Mouse (Mus musculus): ENCODE results near the gene Gfpt2. TPM values are rescaled to one million over a fixed set of nuclear protein-coding genes. Genes with fewer than 3 reads are reported as not detected.

Gene Gfpt2
- polyA plus RNA-seq (2012; rRNA removed) (27.4 and 31.1 TPM in 2 replicates), polyA plus RNA-seq (2014; fragmentation: Nextera tagmentation; extraction: Ambion mirVana) (24.8 and 27.7 TPM in 2 replicates)

DNA sequence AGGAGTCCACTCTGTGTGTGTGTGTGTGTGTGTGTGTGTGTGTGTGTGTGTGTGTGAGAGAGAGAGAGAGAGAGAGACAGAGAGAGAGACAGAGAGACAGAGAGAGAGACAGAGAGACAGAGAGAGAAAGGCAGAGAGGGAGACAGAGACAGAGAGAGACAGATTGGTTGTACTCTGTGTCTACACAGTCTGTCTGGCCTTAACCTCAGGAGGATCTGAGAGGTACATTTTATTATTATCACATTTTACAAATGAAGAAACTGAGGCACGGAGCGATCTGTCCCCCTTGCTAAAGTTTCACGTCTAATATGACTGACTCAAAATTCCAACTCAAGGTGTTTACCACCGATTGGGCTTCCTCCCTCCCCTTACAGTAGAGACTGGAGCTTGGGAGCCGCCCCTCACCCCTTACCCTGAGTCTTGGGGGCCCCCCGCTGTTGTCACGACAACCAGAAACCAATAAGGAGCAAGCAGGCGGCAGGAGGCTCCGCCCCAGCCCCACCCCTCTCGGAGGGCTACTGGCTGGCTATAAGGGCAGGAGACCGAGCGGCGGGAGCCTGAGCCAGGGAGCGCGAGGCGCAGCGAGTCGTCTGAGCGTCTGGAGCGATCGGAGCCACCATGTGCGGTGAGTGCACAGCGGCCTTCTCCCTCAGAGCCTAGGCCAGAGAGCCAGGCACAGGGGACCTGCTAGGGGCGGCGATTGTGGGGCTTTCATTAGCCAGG lies at the start of gene Gfpt2:
TSS of gene Gfpt2 (plus strand) at position 560 of the 723 bp plus-strand sequence.
- under 1% methylated on average over 25 of the region's 25 CpGs for WGBS
- ATAC-seq (ENCODE audit: low FRiP score, low read depth), result peak; percentile 99
- Histone ChIP-seq H3K4me3 (replicated peaks; ENCODE audit: low read length) (peak within 1 kb of the TSS; percentile 70), H3K4me2 (replicated peaks; ENCODE audit: low read depth, low read length, severe bottlenecking) (peak within 1 kb of the TSS; percentile 83), H3K9ac (ENCODE audit: low read depth, low read length, severe bottlenecking) (peak within 1 kb of the TSS; percentile 74), H3K36me3 (ENCODE audit: control insufficient read depth, insufficient read depth, low read length) (peaks cover 6% of the 10 kb centered on the region), H3K9me3 (ENCODE audit: control insufficient read depth, low read length) (no peaks in the 10 kb centered on the region), H3K27me3 (ENCODE audit: control insufficient read depth, insufficient read depth, low read length) (no peaks in the 10 kb centered on the region), H3K4me1 (ENCODE audit: control insufficient read depth, insufficient read depth, low read length) (no peaks in the 10 kb centered on the region; the same call in 1 of the 2 replicates), H3K27ac (replicated peaks; ENCODE audit: low read depth, low read length) (peak within 1 kb of the TSS; percentile 82)
- peak; percentile 94 for DNase-seq (ENCODE audit: low spot score)
- peak; percentile 99 for TF ChIP-seq POLR2A (IDR thresholded peaks at IDR 0.05; ENCODE audit: borderline replicate concordance, extremely low read depth, insufficient read depth, insufficient read length)

GRCm38 (mm10) chr11:49744981-49745380 lies 49.0 kb upstream of the Gfpt2 start:
- ATAC-seq (ENCODE audit: low FRiP score, low read depth), result no peak
- Histone ChIP-seq H3K36me3 (ENCODE audit: control insufficient read depth, insufficient read depth, low read length) (no peaks in the 10 kb centered on the region), H3K9me3 (ENCODE audit: control insufficient read depth, low read length) (peaks cover 5% of the 10 kb centered on the region; the same call in 1 of the 2 replicates), H3K27me3 (ENCODE audit: control insufficient read depth, insufficient read depth, low read length) (no peaks in the 10 kb centered on the region), H3K4me3 (replicated peaks; ENCODE audit: low read length) (no peak overlapping the region), H3K4me1 (ENCODE audit: control insufficient read depth, insufficient read depth, low read length) (no peaks in the 10 kb centered on the region), H3K9ac (ENCODE audit: low read depth, low read length, severe bottlenecking) (no peak overlapping the region), H3K27ac (replicated peaks; ENCODE audit: low read depth, low read length) (no peak overlapping the region), H3K4me2 (replicated peaks; ENCODE audit: low read depth, low read length, severe bottlenecking) (no peak overlapping the region)
- no peak for TF ChIP-seq POLR2A (IDR thresholded peaks at IDR 0.05; ENCODE audit: borderline replicate concordance, extremely low read depth, insufficient read depth, insufficient read length)
- DNase-seq (ENCODE audit: low spot score), result no peak

GRCm38 (mm10) chr11:49745839-49746238 lies 48.1 kb upstream of the Gfpt2 start:
- H3K9me3 ChIP-seq (ENCODE audit: control insufficient read depth, low read length), result peaks cover 5% of the 10 kb centered on the region; the same call in 1 of the 2 replicates
- DNase-seq (ENCODE audit: low spot score), result no peak
- no peaks in the 10 kb centered on the region for H3K4me1 ChIP-seq (ENCODE audit: control insufficient read depth, insufficient read depth, low read length)
- H3K36me3 ChIP-seq (ENCODE audit: control insufficient read depth, insufficient read depth, low read length), result no peaks in the 10 kb centered on the region
- no peaks in the 10 kb centered on the region for H3K27me3 ChIP-seq (ENCODE audit: control insufficient read depth, insufficient read depth, low read length)
- no peak for ATAC-seq (ENCODE audit: low FRiP score, low read depth)
- 82% methylated on average over 3 of the region's 3 CpGs for WGBS
- no peak overlapping the region for H3K9ac ChIP-seq (ENCODE audit: low read depth, low read length, severe bottlenecking)
- no peak for TF ChIP-seq POLR2A (IDR thresholded peaks at IDR 0.05; ENCODE audit: borderline replicate concordance, extremely low read depth, insufficient read depth, insufficient read length)
- no peak overlapping the region for H3K27ac ChIP-seq (replicated peaks; ENCODE audit: low read depth, low read length)
- H3K4me3 ChIP-seq (replicated peaks; ENCODE audit: low read length), result no peak overlapping the region
- no peak overlapping the region for H3K4me2 ChIP-seq (replicated peaks; ENCODE audit: low read depth, low read length, severe bottlenecking)

GRCm38 (mm10) chr11:49746756-49747155 lies 47.2 kb upstream of the Gfpt2 start:
- Histone ChIP-seq H3K9me3 (ENCODE audit: control insufficient read depth, low read length) (peaks cover 5% of the 10 kb centered on the region; the same call in 1 of the 2 replicates), H3K27me3 (ENCODE audit: control insufficient read depth, insufficient read depth, low read length) (no peaks in the 10 kb centered on the region), H3K36me3 (ENCODE audit: control insufficient read depth, insufficient read depth, low read length) (no peaks in the 10 kb centered on the region), H3K4me1 (ENCODE audit: control insufficient read depth, insufficient read depth, low read length) (no peaks in the 10 kb centered on the region), H3K27ac (replicated peaks; ENCODE audit: low read depth, low read length) (no peak overlapping the region), H3K9ac (ENCODE audit: low read depth, low read length, severe bottlenecking) (no peak overlapping the region), H3K4me3 (replicated peaks; ENCODE audit: low read length) (no peak overlapping the region), H3K4me2 (replicated peaks; ENCODE audit: low read depth, low read length, severe bottlenecking) (no peak overlapping the region)
- DNase-seq (ENCODE audit: low spot score) (no peak), ATAC-seq (ENCODE audit: low FRiP score, low read depth) (no peak)
- TF ChIP-seq POLR2A (IDR thresholded peaks at IDR 0.05; ENCODE audit: borderline replicate concordance, extremely low read depth, insufficient read depth, insufficient read length), result no peak
- WGBS, result 96% methylated on average over 1 of the region's 1 CpGs

GRCm38 (mm10) chr11:49754958-49755665 lies 38.9 kb upstream of the Gfpt2 start:
- ATAC-seq (ENCODE audit: low FRiP score, low read depth) (no peak), DNase-seq (ENCODE audit: low spot score) (peak; percentile 21)
- Histone ChIP-seq H3K27ac (replicated peaks; ENCODE audit: low read depth, low read length) (peak overlapping the region; percentile 33; the same call in 1 of the 2 replicates), H3K36me3 (ENCODE audit: control insufficient read depth, insufficient read depth, low read length) (no peaks in the 10 kb centered on the region), H3K9me3 (ENCODE audit: control insufficient read depth, low read length) (no peaks in the 10 kb centered on the region), H3K27me3 (ENCODE audit: control insufficient read depth, insufficient read depth, low read length) (no peaks in the 10 kb centered on the region), H3K4me2 (replicated peaks; ENCODE audit: low read depth, low read length, severe bottlenecking) (no peak overlapping the region), H3K4me1 (ENCODE audit: control insufficient read depth, insufficient read depth, low read length) (peaks cover 8% of the 10 kb centered on the region), H3K9ac (ENCODE audit: low read depth, low read length, severe bottlenecking) (no peak overlapping the region), H3K4me3 (replicated peaks; ENCODE audit: low read length) (no peak overlapping the region)
- WGBS, result 36% methylated on average over 12 of the region's 12 CpGs
- no peak for TF ChIP-seq POLR2A (IDR thresholded peaks at IDR 0.05; ENCODE audit: borderline replicate concordance, extremely low read depth, insufficient read depth, insufficient read length)
